7 mouse cellular contexts compared by ENCODE assay signal in genomic region chr6:134848197-134848890, GRCm38 (mm10). TPM values are rescaled to one million over a fixed set of nuclear protein-coding genes. Genes with fewer than 3 reads are reported as not detected.
DNase-seq lines count a peak whose midpoint lies in the region; ATAC-seq and TF ChIP-seq lines count a peak whose summit lies in the region.

No protein-coding gene starts in this region.

- H3K36me3 ChIP-seq in kidney, adult 2 months (ENCODE audit: control insufficient read depth, insufficient read depth, low read length): no peaks in the 10 kb centered on the region; the same call in 1 of the 2 replicates
- H3K36me3 ChIP-seq in kidney, embryonic 16.5 days (ENCODE audit: insufficient read depth, low read length): no peaks in the 10 kb centered on the region

- no peak overlapping the region for H3K9ac ChIP-seq in kidney, embryonic 16.5 days (replicated peaks; ENCODE audit: low read length)

- no peak for TF ChIP-seq POLR2A in kidney, adult 2 months (IDR thresholded peaks at IDR 0.05; ENCODE audit: low read depth, low read length)

- H3K27ac ChIP-seq in kidney, adult 2 months (ENCODE audit: insufficient read depth, low read depth, low read length): no peak overlapping the region
- no peak overlapping the region for H3K27ac ChIP-seq in kidney, embryonic 16.5 days (ENCODE audit: low read length)

- peak; percentile 42 for TF ChIP-seq CTCF in kidney, adult 2 months (conservative IDR thresholded peaks at IDR 0.05; ENCODE audit: insufficient read depth, insufficient read length, low read depth, low read length)

- no peaks in the 10 kb centered on the region for H3K27me3 ChIP-seq in kidney, adult 2 months (replicated peaks; ENCODE audit: control insufficient read depth, insufficient read depth, low read length)
- H3K27me3 ChIP-seq in kidney, embryonic 16.5 days (ENCODE audit: insufficient read depth, low read length): no peaks in the 10 kb centered on the region

- H3K4me2 ChIP-seq in kidney, embryonic 16.5 days (replicated peaks; ENCODE audit: low read depth, low read length): no peak overlapping the region

- no peak for ATAC-seq in kidney, embryonic 16.5 days (ENCODE audit: low FRiP score, low TSS enrichment)
- peak; percentile 59; the same call in 1 of the 2 replicates for ATAC-seq in megakaryocyte, adult 5-6 weeks (ENCODE audit: poor library complexity, severe bottlenecking)

- H3K9me3 ChIP-seq in kidney, embryonic 16.5 days (ENCODE audit: low read length): no peaks in the 10 kb centered on the region

- no peak overlapping the region for H3K4me3 ChIP-seq in kidney, adult 2 months (ENCODE audit: insufficient read depth, low read depth, low read length)
- no peak overlapping the region for H3K4me3 ChIP-seq in kidney, embryonic 16.5 days (ENCODE audit: low read length)

- H3K4me1 ChIP-seq in kidney, adult 2 months (ENCODE audit: control insufficient read depth, insufficient read depth, low read length): no peaks in the 10 kb centered on the region
- no peaks in the 10 kb centered on the region for H3K4me1 ChIP-seq in kidney, embryonic 16.5 days (ENCODE audit: insufficient read depth, low read length)

- 84% methylated on average over 5 of the region's 5 CpGs for WGBS in kidney, adult 2 months
- WGBS in kidney, embryonic 16.5 days: 75% methylated on average over 5 of the region's 5 CpGs

- peak; percentile 65 for DNase-seq in kidney, adult 2 months
- DNase-seq in NIH3T3 (ENCODE audit: low read depth): peak; percentile 38
- DNase-seq in embryo, embryonic 11 days: peak; percentile 57
- no peak for DNase-seq in frontal cortex, postnatal 10 days (ENCODE audit: low spot score in 2 of 2)
- no peak for DNase-seq in left cerebral cortex, adult 18-20 months (ENCODE audit: low spot score in 2 of 2)

RNA-seq across cellular contexts. Expression of gene Crebl2, which starts 18.4 kb away (rescaled TPM):
- polyA plus RNA-seq in kidney, adult 2 months (2012; rRNA removed): 20.4 and 26.1 TPM in 2 replicates
- polyA plus RNA-seq in kidney, embryonic 16.5 days (2015; fragmentation: Nextera tagmentation; extraction: Ambion mirVana): 2.8 TPM in 2 replicates
- 3.1 and 4.5 TPM in 2 replicates for total RNA-seq in megakaryocyte, adult 5-6 weeks (2015)
- total RNA-seq in megakaryocyte, adult 5-6 weeks (2017): 6.7 and 6.8 TPM in 2 replicates
- 10 to 100 TPM; 51.8 TPM for total RNA-seq in left cerebral cortex, adult 18-20 months (2021)

RNA-seq across cellular contexts. Expression of gene Gpr19, which starts 50.0 kb away (rescaled TPM):
- polyA plus RNA-seq in kidney, adult 2 months (2012; rRNA removed): 6.4 and 7.9 TPM in 2 replicates
- 13.5 and 13.6 TPM in 2 replicates for polyA plus RNA-seq in kidney, embryonic 16.5 days (2015; fragmentation: Nextera tagmentation; extraction: Ambion mirVana)
- total RNA-seq in megakaryocyte, adult 5-6 weeks (2015): 7.4 and 9.8 TPM in 2 replicates
- total RNA-seq in megakaryocyte, adult 5-6 weeks (2017): 7.7 and 11.0 TPM in 2 replicates
- total RNA-seq in left cerebral cortex, adult 18-20 months (2021): 10 to 100 TPM; 28.8 to 32.1 TPM

RNA-seq across cellular contexts. Expression of gene Dusp16, which starts 55.9 kb away (rescaled TPM):
- 11.7 and 17.6 TPM in 2 replicates for polyA plus RNA-seq in kidney, adult 2 months (2012; rRNA removed)
- polyA plus RNA-seq in kidney, embryonic 16.5 days (2015; fragmentation: Nextera tagmentation; extraction: Ambion mirVana): 11.9 and 12.4 TPM in 2 replicates
- 1.3 and 1.8 TPM in 2 replicates for total RNA-seq in megakaryocyte, adult 5-6 weeks (2015)
- 1.2 and 1.4 TPM in 2 replicates for total RNA-seq in megakaryocyte, adult 5-6 weeks (2017)
- total RNA-seq in left cerebral cortex, adult 18-20 months (2021): 1 to 10 TPM; 9.5 to 9.8 TPM

Comparison
In these comparisons a context has a peak if more than half of its experiments do, and no peak if none do; other contexts are left out.
1. DNase-seq: peak in kidney, adult 2 months (single experiment), NIH3T3 (single experiment) and embryo, embryonic 11 days (single experiment); none in frontal cortex, postnatal 10 days (0 of 2) and left cerebral cortex, adult 18-20 months (0 of 2).
2. RNA of gene Crebl2, which starts 18.4 kb away (total RNA-seq): 51.8 TPM in left cerebral cortex, adult 18-20 months; 3.1 to 6.8 TPM in megakaryocyte, adult 5-6 weeks; every median in the first group is over 4 times any median in the second.